In the genomic region with DNA sequence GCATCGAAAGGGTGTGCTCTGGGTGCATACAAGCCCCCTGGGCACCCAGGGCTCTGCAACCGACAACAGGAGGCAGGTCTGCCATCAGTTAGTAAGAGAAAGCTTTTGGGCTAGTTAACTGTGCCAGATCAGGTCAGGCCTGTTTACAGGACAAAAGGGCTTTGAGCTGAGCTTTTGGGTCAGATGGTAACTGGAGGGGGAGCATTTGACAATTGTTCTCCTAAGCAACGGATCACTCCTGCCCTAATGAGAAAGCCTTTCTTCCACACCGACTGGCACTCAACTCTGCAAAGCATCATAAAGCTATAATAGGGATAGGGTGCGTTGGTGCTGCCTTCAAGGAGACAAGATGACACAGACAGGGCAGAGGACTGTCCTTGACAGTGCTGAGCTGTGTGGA, we compare ENCODE assay signal across 28 mouse cellular contexts.
DNase-seq lines count a peak whose midpoint lies in the region; ATAC-seq lines count a peak whose summit lies in the region.
"Had no signal": no experiment of that assay in that cellular context is flagged by ENCODE, and none has a peak within 500 bp of the region (broad histone marks: within the 10 kb centered on the region; RNA-seq: fewer than 3 reads in every experiment).

No protein-coding gene starts in this region.

- H3K9me3 ChIP-seq in forebrain, embryonic 10.5 days, result no peaks in the 10 kb centered on the region
- no peaks in the 10 kb centered on the region for H3K9me3 ChIP-seq in forebrain, embryonic 12.5 days
- no peaks in the 10 kb centered on the region for H3K9me3 ChIP-seq in midbrain, embryonic 12.5 days
- H3K9me3 ChIP-seq in midbrain, embryonic 13.5 days, result no peaks in the 10 kb centered on the region
- H3K9me3 ChIP-seq: embryonic facial prominence, embryonic 13.5 days; forebrain, embryonic 15.5 days; heart, embryonic 10.5 days; heart, embryonic 13.5 days; hindbrain, embryonic 13.5 days had no signal

- no peak for DNase-seq in forebrain, embryonic 10.5 days (ENCODE audit: extremely low spot score, low spot score)
- peak; percentile 9 for DNase-seq in brain, adult 2 months (ENCODE audit: low read depth, low spot score)
- DNase-seq in retina, postnatal 1 day, result peak; percentile 84
- no peak for DNase-seq in kidney, adult 8-10 months
- DNase-seq in adrenal gland, adult 18-20 months (ENCODE audit: low spot score in 2 of 2), result no peak
- DNase-seq: adrenal gland, adult 2 months; adrenal gland, postnatal 14 days; B cell, adult 2 months; cerebellum, adult 11 months; cerebellum, adult 9-11 months; cerebellum, postnatal 25 days; gastrocnemius, postnatal 36 days; heart, adult 2 months; heart, postnatal 14 days; heart, postnatal 4 days; kidney, adult 18-20 months had no signal

- no peak for ATAC-seq in forebrain, embryonic 12.5 days (ENCODE audit: low FRiP score)
- no peak for ATAC-seq in midbrain, embryonic 12.5 days (ENCODE audit: low FRiP score, low read depth)
- no peak for ATAC-seq in midbrain, embryonic 13.5 days
- ATAC-seq: activated CD4-positive, CD25-positive, alpha-beta regulatory T cell, adult 4 months; forebrain, embryonic 15.5 days; hindbrain, embryonic 16.5 days; intestine, embryonic 16.5 days had no signal

- peaks cover 23% of the 10 kb centered on the region for H3K4me1 ChIP-seq in forebrain, embryonic 10.5 days
- peaks cover 11% of the 10 kb centered on the region for H3K4me1 ChIP-seq in forebrain, embryonic 12.5 days
- H3K4me1 ChIP-seq in midbrain, embryonic 12.5 days, result peaks cover 8% of the 10 kb centered on the region; the same call in 1 of the 2 replicates
- H3K4me1 ChIP-seq in midbrain, embryonic 13.5 days (replicated peaks), result 0 out of 2 replicates have a peak, but pooled peaks cover 5% of the 10 kb centered on the region
- H3K4me1 ChIP-seq: forebrain, embryonic 15.5 days; heart, embryonic 13.5 days had no signal

- no peak overlapping the region for H3K4me3 ChIP-seq in forebrain, embryonic 10.5 days
- H3K4me3 ChIP-seq in forebrain, embryonic 12.5 days (replicated peaks), result no peak overlapping the region
- H3K4me3 ChIP-seq in midbrain, embryonic 12.5 days, result no peak overlapping the region
- no peak overlapping the region for H3K4me3 ChIP-seq in midbrain, embryonic 13.5 days (replicated peaks)
- H3K4me3 ChIP-seq: embryonic facial prominence, embryonic 13.5 days; forebrain, embryonic 15.5 days; heart, adult 2 months; heart, embryonic 10.5 days; heart, embryonic 13.5 days; hindbrain, embryonic 13.5 days had no signal

- peak overlapping the region; percentile 22 for H3K27ac ChIP-seq in forebrain, embryonic 10.5 days
- no peak overlapping the region for H3K27ac ChIP-seq in forebrain, embryonic 12.5 days
- H3K27ac ChIP-seq in midbrain, embryonic 12.5 days (replicated peaks), result 0 out of 2 replicates have a peak overlapping the region, but pooled peaks have one; percentile 22
- no peak overlapping the region for H3K27ac ChIP-seq in midbrain, embryonic 13.5 days
- H3K27ac ChIP-seq: embryonic facial prominence, embryonic 13.5 days; forebrain, embryonic 15.5 days; heart, adult 2 months; heart, embryonic 10.5 days; heart, embryonic 13.5 days; hindbrain, embryonic 13.5 days had no signal

- no peaks in the 10 kb centered on the region for H3K27me3 ChIP-seq in forebrain, embryonic 10.5 days (ENCODE audit: poor library complexity, severe bottlenecking)
- no peaks in the 10 kb centered on the region for H3K27me3 ChIP-seq in forebrain, embryonic 12.5 days
- no peaks in the 10 kb centered on the region for H3K27me3 ChIP-seq in midbrain, embryonic 12.5 days
- H3K27me3 ChIP-seq in midbrain, embryonic 13.5 days, result no peaks in the 10 kb centered on the region
- H3K27me3 ChIP-seq: CH12.LX; embryonic facial prominence, embryonic 13.5 days; forebrain, embryonic 15.5 days; heart, embryonic 13.5 days; hindbrain, embryonic 13.5 days had no signal

- no peak overlapping the region for H3K9ac ChIP-seq in forebrain, embryonic 12.5 days
- no peak overlapping the region for H3K9ac ChIP-seq in midbrain, embryonic 12.5 days (replicated peaks)
- no peak overlapping the region for H3K9ac ChIP-seq in midbrain, embryonic 13.5 days (replicated peaks)
- H3K9ac ChIP-seq: embryonic facial prominence, embryonic 13.5 days; forebrain, embryonic 15.5 days; heart, embryonic 13.5 days; hindbrain, embryonic 13.5 days had no signal

- H3K4me2 ChIP-seq in forebrain, embryonic 12.5 days, result no peak overlapping the region
- H3K4me2 ChIP-seq in midbrain, embryonic 12.5 days (replicated peaks), result no peak overlapping the region
- no peak overlapping the region for H3K4me2 ChIP-seq in midbrain, embryonic 13.5 days (replicated peaks)
- H3K4me2 ChIP-seq: embryonic facial prominence, embryonic 13.5 days; forebrain, embryonic 15.5 days; heart, embryonic 13.5 days; hindbrain, embryonic 13.5 days had no signal

- H3K36me3 ChIP-seq in forebrain, embryonic 10.5 days (replicated peaks), result peaks cover 17% of the 10 kb centered on the region; the same call in 1 of the 2 replicates
- H3K36me3 ChIP-seq in forebrain, embryonic 12.5 days (replicated peaks), result no peaks in the 10 kb centered on the region; the same call in 1 of the 2 replicates
- no peaks in the 10 kb centered on the region for H3K36me3 ChIP-seq in midbrain, embryonic 12.5 days
- H3K36me3 ChIP-seq in midbrain, embryonic 13.5 days, result 0 out of 2 replicates have a peak, but pooled peaks cover 3% of the 10 kb centered on the region
- H3K36me3 ChIP-seq: forebrain, embryonic 15.5 days had no signal

- WGBS in forebrain, embryonic 10.5 days, result 27% methylated on average over 5 of the region's 5 CpGs
- WGBS in forebrain, embryonic 12.5 days, result 24% methylated on average over 5 of the region's 5 CpGs
- WGBS in midbrain, embryonic 12.5 days, result 34% methylated on average over 5 of the region's 5 CpGs
- 29% methylated on average over 5 of the region's 5 CpGs for WGBS in midbrain, embryonic 13.5 days

Comparison
In these comparisons a context has a peak if more than half of its experiments do, and no peak if none do; other contexts are left out.
1. H3K27ac ChIP-seq: peak in forebrain, embryonic 10.5 days (single experiment) and midbrain, embryonic 12.5 days (single experiment); none in forebrain, embryonic 12.5 days (single experiment) and midbrain, embryonic 13.5 days (single experiment).
2. DNase-seq: peak in brain, adult 2 months (single experiment) and retina, postnatal 1 day (single experiment); none in forebrain, embryonic 10.5 days (single experiment), kidney, adult 8-10 months (0 of 2) and adrenal gland, adult 18-20 months (0 of 2).